Mouse (Mus musculus) adrenal gland, adult (tissue): Measurements from ENCODE around the gene Unc13c.

Source experiments
- DNase-seq, 2 experiments: peaks; one replicate each; pipeline ENCODE4 v3.0.0; 2022 to 2023; ENCODE audit warnings: low spot score in 1 of 2; ENCODE audit not compliant: inconsistent age in 2 of 2

Unc13c gene

DNA sequence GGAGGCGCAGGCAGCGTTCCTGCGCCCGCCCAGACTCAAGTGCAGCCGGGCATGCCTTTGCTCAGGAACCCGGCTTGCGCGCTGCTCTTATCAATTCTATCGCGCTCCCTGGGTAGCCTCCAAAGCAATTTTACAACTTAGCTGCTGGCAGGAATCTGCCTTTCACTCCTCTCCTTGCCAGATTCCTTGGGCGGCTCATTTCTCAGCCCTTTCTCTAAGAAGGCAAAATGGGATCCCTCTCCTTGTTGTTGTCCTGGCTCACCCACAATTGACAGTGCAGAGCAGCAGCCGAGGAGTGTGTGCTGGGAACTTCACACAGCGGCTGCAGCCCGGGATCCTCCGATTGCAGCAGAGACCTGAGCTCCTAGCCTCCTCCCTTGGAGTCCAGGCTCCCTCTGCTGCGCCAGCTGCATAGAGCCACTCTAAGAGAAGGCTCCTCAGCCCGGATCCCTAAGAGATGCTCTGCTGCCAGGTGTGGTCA, at the start of gene Unc13c:
Gene Unc13c (minus strand): TSS at position 326 of the 481 bp plus-strand sequence.
- peak in 1 of 2 experiments; percentile 34 for DNase-seq

DNA sequence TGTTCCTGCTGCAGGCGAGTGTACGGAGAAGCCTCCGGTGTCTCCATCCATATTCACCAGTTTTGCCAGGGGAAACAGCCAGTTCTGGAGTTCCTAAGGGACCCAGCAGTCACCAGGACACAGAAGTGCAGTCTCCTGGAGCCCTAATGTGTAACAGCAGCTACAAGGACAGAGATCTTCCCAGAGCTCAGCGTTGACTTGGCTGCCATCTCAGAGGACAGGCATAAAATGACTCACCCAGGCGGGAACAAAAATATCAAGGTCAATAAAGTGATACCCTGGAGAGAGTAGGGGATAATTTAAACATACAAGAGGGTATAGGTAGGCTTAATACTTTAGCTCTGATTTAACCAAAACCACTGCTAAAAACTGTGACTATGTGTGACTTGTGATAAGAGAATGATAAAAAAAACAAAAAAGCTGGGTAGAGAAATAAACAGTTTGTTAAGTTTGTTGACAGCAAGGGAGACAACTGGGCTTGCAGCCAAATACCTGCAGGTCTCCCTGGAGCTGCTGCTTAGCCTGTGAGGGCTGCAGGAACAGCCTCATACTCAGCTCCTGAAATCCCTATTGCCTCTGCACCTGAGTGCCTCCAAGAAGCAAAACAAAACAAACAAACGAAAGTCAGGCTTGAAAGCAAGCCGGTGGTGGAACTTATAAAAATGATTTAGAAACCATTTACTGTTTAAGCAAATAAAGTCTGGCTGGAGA, 39.4 kb upstream of the Unc13c start:
- DNase-seq, result peak; percentile 69 to 78

GRCm38 (mm10) chr9:74002388-74002990, 33.7 kb upstream of the Unc13c start:
- peak; percentile 64 to 77 for DNase-seq

- no peak for DNase-seq
Measured at GRCm38 (mm10) chr9:73988096-73988495, 19.3 kb upstream of the Unc13c start.

GRCm38 (mm10) chr9:73987236-73987635, 18.5 kb upstream of the Unc13c start:
- no peak for DNase-seq

- DNase-seq, result peak; percentile 66 to 94
Measured at GRCm38 (mm10) chr9:73982597-73983344, 14.0 kb upstream of the Unc13c start.

- no peak for DNase-seq
Measured at GRCm38 (mm10) chr9:73972327-73972988, 3.7 kb upstream of the Unc13c start.

GRCm38 (mm10) chr9:73970717-73971116, 2.0 kb upstream of the Unc13c start:
- DNase-seq, result no peak

- DNase-seq, result no peak
Measured at GRCm38 (mm10) chr9:73965322-73965915, 3.3 kb downstream of the Unc13c start.

DNA sequence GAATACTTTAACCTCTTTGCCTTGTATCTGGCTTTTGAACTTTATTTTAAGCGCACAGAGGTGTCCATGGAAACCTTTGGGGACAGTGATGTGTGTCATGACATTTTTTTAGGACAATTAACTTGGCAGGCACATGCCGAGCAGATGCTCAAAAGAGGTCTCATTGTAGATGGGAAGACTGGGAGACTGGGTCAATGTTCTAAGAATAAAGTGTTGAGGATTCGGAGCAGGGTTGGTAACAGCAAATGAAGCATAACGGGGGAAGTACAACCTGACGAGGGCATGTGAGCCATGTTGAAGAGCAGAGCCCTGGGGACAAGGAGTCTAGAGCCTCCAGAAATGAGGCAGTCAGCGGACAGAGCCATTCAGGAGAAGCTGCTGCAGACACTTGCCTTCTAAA, 6.3 kb downstream of the Unc13c start:
- DNase-seq, result no peak

DNA sequence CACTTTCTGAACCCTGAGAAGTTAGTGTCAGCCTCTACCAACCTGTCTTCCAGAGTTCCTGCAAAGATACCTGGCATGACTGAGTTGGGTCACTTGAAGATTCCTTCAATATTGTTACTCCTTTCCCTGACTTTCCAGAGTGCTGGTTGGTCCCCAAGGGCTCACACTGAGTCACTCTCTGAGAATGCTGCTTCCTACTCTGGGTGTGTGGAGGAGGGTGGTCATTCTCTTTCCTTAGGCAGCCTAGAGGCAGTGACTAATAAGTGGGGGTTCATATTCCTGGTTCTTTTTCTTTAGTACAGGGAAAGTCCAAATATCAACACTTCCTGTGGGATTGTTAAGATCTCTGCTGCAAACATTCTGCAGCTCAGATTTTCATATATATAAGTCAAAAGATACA, 16.4 kb downstream of the Unc13c start:
- peak in 1 of 2 experiments; percentile 10 for DNase-seq

DNA sequence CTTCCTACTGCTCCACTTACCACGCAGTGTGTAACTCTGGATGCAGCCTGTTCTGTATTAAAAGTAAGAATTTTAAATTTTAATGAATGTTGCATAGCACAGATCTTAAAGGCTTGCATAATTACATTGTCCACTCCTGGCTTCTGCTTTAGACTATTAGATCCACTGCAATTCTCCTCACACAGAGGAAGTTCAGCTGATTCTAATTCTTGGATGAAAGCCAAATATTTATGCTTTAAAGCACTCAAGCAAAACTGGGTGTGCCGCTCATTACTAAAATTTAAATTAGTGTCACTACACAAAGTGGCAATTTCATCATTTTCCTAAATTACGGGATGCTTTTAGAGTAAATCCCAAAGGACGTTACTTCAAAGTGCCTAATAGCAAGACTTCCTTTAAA, 17.2 kb downstream of the Unc13c start:
- DNase-seq, result peak in 1 of 2 experiments; percentile 5

GRCm38 (mm10) chr9:73934844-73935243, 33.9 kb downstream of the Unc13c start:
- DNase-seq, result peak in 1 of 2 experiments; percentile 19

DNA sequence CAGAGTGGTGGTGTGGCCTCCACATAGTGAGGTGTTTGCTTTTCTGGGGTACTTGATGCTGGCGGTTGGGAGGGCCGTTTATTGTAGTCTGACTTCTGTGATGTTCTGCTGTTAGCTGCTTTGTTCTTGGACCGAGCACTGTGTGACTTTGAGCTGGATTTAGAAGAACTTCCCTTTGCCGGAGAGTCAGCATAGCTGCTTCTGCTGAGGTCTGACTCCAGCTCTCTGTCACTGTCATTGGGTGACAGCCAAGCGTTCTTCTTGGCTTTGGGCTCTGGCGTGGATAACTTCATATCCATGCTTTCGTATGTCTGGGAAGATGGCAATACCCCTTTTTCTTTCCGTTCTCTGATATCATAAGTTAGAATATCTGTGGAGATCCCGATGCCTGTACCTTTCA, 36.8 kb downstream of the Unc13c start:
- peak in 1 of 2 experiments; percentile 10 for DNase-seq

DNA sequence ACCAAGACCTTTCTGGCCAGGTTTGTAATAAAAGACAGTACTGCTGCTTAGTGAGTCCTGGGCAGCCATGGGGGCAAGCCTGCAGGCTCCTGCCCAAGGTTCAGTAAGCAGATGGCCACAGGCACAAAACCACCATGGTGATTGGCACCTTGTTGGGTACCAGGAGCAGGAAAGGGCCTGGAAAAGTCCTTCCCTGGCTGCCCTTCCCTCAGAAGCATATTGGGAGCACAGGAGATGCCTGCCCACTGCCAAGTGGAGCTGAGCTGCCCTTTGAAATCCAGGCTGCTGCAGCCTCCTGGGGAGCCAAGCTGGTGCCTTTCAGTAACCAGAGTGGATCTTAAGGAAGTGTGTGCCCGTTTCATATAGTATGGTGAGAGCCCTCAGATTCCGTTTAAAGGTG, 41.5 kb downstream of the Unc13c start:
- DNase-seq, result peak in 1 of 2 experiments; percentile 8

DNA sequence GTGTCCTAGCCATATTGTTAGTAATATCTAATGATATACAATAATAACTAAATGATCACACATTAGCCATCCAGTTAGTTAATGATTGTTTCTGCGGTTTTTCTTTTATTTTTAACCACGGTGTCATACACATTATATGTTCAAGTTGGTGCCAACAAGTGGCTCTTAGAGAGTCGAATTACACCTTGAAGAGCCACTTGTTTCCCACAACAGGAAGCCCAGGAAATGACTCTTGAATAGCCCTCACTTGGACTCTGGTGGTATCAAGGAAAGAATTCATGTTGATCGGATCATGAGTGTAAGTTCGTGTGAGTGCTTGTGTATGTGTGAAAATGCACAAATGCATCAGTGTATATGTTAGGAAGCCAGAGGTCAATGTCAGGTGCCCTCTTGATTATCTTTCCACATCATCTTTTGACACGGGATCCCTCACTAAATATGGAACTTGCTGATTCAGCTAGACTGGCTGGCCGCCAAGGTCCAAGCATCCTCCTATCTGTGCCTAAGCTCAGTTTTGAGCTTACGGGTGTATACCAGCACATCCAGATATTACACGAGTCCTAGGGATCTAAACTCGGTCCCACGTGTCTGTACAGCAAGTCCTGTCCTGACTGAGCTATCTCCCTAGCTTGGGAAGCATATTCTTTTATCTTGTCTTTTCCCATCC, 46.2 kb downstream of the Unc13c start:
- peak; percentile 22 to 65 for DNase-seq

- DNase-seq, result no peak
Measured at GRCm38 (mm10) chr9:73905959-73906358, 62.8 kb downstream of the Unc13c start.

DNA sequence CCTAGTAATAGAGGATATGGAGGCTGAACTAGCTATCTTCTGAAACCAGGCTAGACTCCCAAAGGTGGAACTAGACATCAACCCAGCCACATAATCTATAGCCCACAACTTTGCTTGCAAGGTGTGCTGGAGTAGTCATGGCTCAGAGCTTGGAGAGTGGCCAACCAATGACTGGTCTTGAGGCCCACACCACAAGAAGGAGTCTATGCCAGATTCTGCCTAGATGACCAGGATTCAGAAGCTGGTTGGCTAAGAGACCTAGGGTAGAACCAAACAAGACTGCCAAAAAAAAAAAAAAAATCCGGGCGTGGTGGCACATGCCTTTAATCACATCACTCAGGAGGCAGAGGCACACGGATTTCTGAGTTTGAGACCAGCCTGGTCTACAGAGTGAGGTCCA, 70.2 kb downstream of the Unc13c start:
- no peak for DNase-seq

GRCm38 (mm10) chr9:73896210-73896609, 72.6 kb downstream of the Unc13c start:
- DNase-seq, result no peak

DNA sequence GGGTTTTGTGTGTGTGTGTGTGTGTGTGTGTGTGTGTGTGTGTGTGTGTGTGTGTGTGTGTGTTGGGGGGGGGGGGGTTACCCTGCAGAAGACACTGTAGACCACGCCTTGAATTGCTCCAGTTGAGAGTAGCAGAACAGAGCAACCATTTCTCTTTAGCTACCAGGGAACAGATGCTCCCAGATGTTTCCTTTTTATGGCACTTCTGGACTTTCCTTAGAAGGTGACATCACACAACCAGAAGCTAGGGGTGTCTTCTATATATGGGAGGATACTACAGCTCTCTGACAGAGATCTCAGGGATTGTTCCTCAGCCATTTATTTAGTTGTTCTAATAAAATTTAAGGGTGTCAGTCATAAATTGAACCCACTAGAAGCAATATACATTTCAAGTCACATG, 85.2 kb downstream of the Unc13c start:
- no peak for DNase-seq
